Mouse (Mus musculus) E14TG2a.4 (cell line): Measurements from ENCODE around the gene Nkd1.

Source experiments
- CTCF ChIP-seq: conservative IDR thresholded peaks from 2 replicates; pipeline ENCODE4 v1.5.1; 2014; ENCODE audit warnings: low read length
- NANOG ChIP-seq: IDR thresholded peaks from 2 replicates; pipeline ENCODE4 v1.6.1; 2014; ENCODE audit warnings: borderline replicate concordance, low read length, mixed read lengths

DNA sequence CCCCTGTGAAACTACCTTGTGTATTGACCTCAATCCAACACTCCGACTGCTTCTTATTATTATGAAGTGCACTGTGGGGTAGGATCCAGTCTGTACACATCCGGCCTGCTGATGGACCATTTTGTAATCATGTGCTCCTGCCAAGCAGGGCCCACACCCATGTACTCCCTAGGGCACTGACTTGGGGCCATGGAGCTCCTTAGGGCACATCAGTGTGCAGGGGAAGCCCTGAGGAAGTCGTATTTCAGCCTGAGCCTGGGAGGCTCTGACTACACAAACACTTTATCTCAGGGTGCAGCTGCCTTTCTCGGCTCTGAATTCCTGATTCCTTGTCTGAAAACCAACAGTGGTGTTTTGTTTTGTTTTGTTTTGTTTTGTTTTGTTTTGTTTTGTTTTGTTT lies 109.1 kb downstream of the Nkd1 start:
- no peak for TF ChIP-seq CTCF
- TF ChIP-seq NANOG = no peak
